Comparison of ENCODE assay signal across 28 mouse cellular contexts in genomic region chr11:97865421-97865820, GRCm38 (mm10). TPM values are rescaled to one million over a fixed set of nuclear protein-coding genes. Genes with fewer than 3 reads are reported as not detected.
"Had no signal": no experiment of that assay in that cellular context is flagged by ENCODE, and none has a peak within 500 bp of the region (broad histone marks: within the 10 kb centered on the region; RNA-seq: fewer than 3 reads in every experiment).

No protein-coding gene starts in this region.

- H3K36me3 ChIP-seq: embryonic facial prominence, embryonic 10.5 days; embryonic facial prominence, embryonic 12.5 days; embryonic facial prominence, embryonic 13.5 days; embryonic facial prominence, embryonic 15.5 days; forebrain, embryonic 10.5 days; forebrain, embryonic 12.5 days; forebrain, embryonic 15.5 days had no signal

- H3K4me1 ChIP-seq: embryonic facial prominence, embryonic 10.5 days; embryonic facial prominence, embryonic 12.5 days; embryonic facial prominence, embryonic 13.5 days; embryonic facial prominence, embryonic 15.5 days; forebrain, embryonic 10.5 days; forebrain, embryonic 12.5 days; forebrain, embryonic 13.5 days; forebrain, embryonic 15.5 days had no signal

- H3K4me2 ChIP-seq: embryonic facial prominence, embryonic 12.5 days; embryonic facial prominence, embryonic 13.5 days; embryonic facial prominence, embryonic 15.5 days; forebrain, embryonic 12.5 days; forebrain, embryonic 13.5 days; forebrain, embryonic 15.5 days had no signal

- ATAC-seq: forebrain, embryonic 13.5 days; forebrain, embryonic 14.5 days; forebrain, embryonic 15.5 days; forebrain, embryonic 16.5 days; forebrain, postnatal 0 days had no signal

- H3K4me3 ChIP-seq: embryonic facial prominence, embryonic 10.5 days; embryonic facial prominence, embryonic 12.5 days; embryonic facial prominence, embryonic 13.5 days; embryonic facial prominence, embryonic 15.5 days; erythroblast, embryonic 14.5 days; forebrain, embryonic 10.5 days; forebrain, embryonic 12.5 days; forebrain, embryonic 13.5 days; forebrain, embryonic 15.5 days; gastrocnemius, adult 2 months; heart, adult 2 months had no signal

- H3K9me3 ChIP-seq: embryonic facial prominence, embryonic 12.5 days; embryonic facial prominence, embryonic 13.5 days; embryonic facial prominence, embryonic 15.5 days; forebrain, embryonic 10.5 days; forebrain, embryonic 12.5 days; forebrain, embryonic 13.5 days; forebrain, embryonic 15.5 days had no signal

- DNase-seq: cerebellum, adult 9-10 months; cerebellum, adult 9-11 months; cerebellum, postnatal 10 days; cerebellum, postnatal 14 days; cerebellum, postnatal 25 days; cerebellum, postnatal 36 days; embryo, embryonic 11 days; forebrain, postnatal 0 days; gastrocnemius, adult 2 months; gastrocnemius, postnatal 10 days; gastrocnemius, postnatal 14 days; gastrocnemius, postnatal 25 days; gastrocnemius, postnatal 36 days; heart, adult 11 months; heart, adult 18-20 months; heart, adult 2 months had no signal

- H3K9ac ChIP-seq: embryonic facial prominence, embryonic 12.5 days; embryonic facial prominence, embryonic 13.5 days; embryonic facial prominence, embryonic 15.5 days; forebrain, embryonic 12.5 days; forebrain, embryonic 13.5 days; forebrain, embryonic 15.5 days; forebrain, postnatal 0 days had no signal

- H3K27ac ChIP-seq: embryonic facial prominence, embryonic 10.5 days; embryonic facial prominence, embryonic 12.5 days; embryonic facial prominence, embryonic 13.5 days; embryonic facial prominence, embryonic 15.5 days; forebrain, embryonic 10.5 days; forebrain, embryonic 12.5 days; forebrain, embryonic 13.5 days; forebrain, embryonic 15.5 days; gastrocnemius, adult 2 months; heart, adult 2 months had no signal

- H3K27me3 ChIP-seq: embryonic facial prominence, embryonic 12.5 days; embryonic facial prominence, embryonic 13.5 days; embryonic facial prominence, embryonic 15.5 days; forebrain, embryonic 12.5 days; forebrain, embryonic 13.5 days; forebrain, embryonic 15.5 days had no signal

RNA-seq across cellular contexts. Expression of gene Fbxo47, which starts 18.5 kb away (rescaled TPM):
- total RNA-seq: gastrocnemius, postnatal 36 days had no signal
- polyA plus RNA-seq: erythroblast, embryonic 14.5 days had no signal

RNA-seq across cellular contexts. Expression of gene B230217C12Rik, which starts 24.8 kb away (rescaled TPM):
- total RNA-seq: granulocyte monocyte progenitor cell, adult 5-6 weeks had no signal
- polyA plus RNA-seq: erythroblast, embryonic 14.5 days had no signal
